Mouse (Mus musculus) hindlimb bud, embryonic 11.5 days (tissue): ENCODE results near the gene H2-Ke6.

Source experiments
- DNase-seq: peaks from one replicate; pipeline ENCODE4 v3.0.0-alpha.2; 2012; ENCODE audit warnings: low read depth, low spot score; ENCODE audit errors: extremely low spot score

H2-Ke6 gene

DNA sequence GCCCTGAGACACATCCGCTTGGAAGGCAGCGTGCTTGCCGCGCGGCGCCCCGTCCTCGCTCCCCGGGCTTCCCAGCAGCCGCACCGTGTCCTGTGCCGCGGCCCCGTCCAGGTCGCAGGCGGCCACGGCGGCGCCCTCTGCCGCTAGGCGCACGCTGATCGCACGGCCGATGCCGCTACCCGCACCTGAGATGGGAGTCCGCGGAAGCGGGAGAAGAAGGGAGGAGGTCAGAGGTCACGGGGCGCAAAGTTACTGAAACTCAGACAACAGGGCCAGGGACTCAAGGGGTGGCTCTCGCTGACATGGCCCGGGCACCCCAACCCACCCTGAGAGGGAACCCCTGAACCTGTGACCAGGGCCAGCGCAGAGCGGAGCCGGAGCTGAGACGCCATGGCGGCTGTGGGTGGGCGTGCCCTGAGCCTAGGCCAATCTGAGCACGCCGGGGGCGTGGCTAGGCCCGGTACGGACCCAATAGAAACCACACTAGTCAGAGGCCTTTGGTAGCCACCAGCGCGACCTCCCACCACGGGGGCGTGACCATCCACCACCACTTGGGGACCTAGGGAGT, at the start of gene H2-Ke6:
Gene H2-Ke6, minus strand, starts transcription at position 405 of the 568 bp plus-strand sequence.
- DNase-seq, result peak; percentile 80

DNA sequence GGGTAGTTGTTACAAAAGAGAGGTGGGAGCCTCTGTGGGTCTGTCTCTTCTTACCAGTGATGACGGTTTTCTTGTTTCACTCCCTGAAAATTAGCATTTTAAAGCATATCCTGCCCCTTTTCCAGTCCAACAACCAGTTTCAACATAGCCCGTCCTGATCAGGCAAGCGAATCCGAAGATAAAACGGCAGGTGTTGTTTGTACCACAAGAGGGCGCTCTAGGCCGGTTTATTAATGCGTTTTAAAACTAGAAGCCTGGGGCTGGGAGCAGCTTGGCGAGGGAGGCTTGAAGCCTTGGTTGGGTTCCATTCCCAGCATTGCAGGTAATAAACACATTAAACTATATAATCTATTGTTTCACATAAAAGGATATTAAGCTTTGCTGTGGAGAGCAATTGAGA, 49.7 kb upstream of the H2-Ke6 start:
- peak; percentile 70 for DNase-seq

DNA sequence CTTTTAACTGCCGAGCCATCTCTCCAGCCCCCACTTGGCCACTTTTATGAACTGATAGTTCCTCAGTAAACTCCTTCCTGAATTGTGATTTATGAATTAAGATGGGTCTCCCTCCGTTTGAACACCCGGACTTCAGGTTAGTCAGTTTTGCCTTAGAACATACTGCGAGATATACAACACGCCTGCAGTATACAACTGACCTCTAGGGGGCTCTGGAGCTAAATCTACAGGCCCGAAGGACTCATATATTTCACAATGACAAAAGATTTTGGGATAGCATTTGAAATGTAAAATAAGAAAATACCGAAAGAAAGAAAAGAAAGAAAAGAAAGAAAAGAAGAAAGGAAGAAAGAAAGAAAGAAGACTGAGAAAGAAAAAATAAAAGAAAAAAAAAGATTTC, 47.4 kb upstream of the H2-Ke6 start:
- DNase-seq, result peak; percentile 46

- no peak for DNase-seq
Observed at GRCm38 (mm10) chr17:34072091-34072490, 44.2 kb upstream of the H2-Ke6 start.

DNA sequence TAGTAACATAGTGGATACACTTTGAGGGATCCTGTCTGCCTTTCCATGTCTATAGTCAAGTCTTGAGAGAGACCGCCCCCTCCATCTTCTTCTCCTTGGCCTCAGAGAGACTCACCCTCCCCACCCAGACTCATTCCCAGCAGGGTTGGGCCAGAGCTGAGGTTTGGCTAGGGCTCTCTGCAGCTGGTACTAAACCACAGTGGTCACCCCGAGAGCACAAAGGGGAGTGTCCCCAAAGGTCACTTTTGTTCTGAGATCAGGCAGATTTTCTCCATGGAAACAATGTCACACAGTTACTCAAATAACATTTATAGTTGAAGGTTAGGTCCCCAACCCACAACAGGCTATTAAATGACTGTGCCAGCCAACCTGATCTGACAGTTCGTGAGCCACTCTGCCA, 41.0 kb upstream of the H2-Ke6 start:
- no peak for DNase-seq

- DNase-seq, result no peak
Observed at GRCm38 (mm10) chr17:34057224-34057623, 29.4 kb upstream of the H2-Ke6 start.

DNA sequence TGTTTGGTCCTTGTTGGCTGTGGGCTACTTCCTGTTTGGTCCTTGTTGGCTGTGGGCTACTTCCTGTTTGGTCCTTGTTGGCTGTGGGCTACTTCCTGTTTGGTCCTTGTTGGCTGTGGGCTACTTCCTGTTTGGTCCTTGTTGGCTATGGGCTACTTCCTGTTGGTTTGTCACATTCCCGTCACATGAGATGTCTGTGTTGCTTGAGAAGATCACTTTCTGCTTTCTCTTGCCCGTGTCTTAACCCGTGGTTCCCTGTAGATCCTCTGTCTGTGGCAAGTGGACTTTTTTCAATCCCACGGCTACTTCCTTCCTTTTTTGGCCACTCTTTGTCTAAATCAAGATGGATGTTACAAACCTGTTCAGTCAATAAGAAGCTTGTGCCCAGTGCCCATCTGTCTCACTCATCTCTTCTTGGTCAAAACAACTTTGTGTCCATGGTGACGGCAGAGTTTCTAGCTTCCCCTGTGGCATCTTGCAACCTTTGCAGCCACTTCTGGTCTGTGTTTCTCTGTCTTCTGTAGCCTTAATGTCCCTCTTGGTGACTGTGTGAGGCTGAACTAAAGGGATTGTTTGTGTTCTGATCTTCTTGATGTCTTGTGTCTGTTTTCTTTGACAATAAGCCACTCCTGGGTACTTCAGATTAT, 19.7 kb upstream of the H2-Ke6 start:
- no peak for DNase-seq

- no peak for DNase-seq
Observed at GRCm38 (mm10) chr17:34045941-34046340, 18.1 kb upstream of the H2-Ke6 start.

GRCm38 (mm10) chr17:34039562-34040450, 11.9 kb upstream of the H2-Ke6 start:
- DNase-seq, result no peak

DNA sequence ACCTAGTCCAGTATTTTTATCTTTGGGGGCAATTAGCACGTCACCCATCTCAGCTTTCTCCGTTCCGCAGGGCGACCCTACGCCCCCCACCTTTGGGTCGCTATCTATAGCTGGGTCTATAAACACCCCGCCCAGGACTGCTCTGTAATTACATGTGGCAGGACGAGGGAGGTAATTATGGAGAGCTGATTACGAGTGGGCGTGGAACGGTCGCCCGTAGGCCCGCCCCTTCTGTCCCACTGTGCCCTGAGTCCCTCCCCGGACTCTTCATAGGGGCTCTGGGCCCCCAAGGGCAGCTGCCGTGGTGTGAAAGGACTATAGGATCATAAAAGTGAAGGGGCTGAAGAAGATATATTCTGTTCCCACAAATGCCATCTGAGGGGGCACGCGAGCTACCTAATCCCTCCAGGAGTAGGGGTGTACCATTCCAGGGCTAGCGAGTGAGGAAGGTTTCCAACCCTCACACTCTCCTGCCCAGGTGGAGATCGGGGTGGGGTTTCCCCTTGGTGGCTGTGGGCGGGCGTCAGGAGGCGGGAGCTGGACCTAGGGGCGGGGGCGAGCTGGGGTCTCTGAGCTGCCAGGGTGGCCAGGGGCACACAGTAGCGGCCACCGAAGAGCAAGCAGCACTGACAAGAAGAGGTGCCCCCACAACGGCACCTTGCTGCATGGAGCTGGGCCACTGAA, 11.2 kb upstream of the H2-Ke6 start, which contains the start of gene Col11a2:
Gene Col11a2, plus strand, starts transcription at position 560 of the 684 bp plus-strand sequence.
- no peak for DNase-seq

DNA sequence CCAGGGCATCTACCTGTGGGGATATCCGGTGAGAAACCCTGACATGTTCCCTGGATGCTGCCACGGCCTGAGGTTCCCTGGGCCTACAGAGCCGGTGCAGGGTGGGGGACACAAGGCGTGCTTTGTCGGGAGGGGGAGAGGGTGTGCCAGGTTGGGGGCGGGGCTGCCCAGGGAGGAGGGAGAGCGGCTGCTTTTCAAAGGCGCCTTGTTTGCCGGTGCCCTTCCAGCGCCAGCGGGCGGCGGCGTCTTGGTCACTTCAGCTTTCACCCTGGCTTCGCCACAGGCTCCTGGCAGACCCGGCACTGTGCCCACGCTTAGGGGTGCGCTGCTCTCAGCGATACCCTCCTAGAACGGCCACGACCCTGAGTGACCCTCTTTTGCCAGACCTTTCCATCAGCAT, 10.6 kb upstream of the H2-Ke6 start:
- no peak for DNase-seq

GRCm38 (mm10) chr17:34037241-34037640, 9.4 kb upstream of the H2-Ke6 start:
- no peak for DNase-seq

GRCm38 (mm10) chr17:34036647-34037046, 8.8 kb upstream of the H2-Ke6 start:
- no peak for DNase-seq

DNA sequence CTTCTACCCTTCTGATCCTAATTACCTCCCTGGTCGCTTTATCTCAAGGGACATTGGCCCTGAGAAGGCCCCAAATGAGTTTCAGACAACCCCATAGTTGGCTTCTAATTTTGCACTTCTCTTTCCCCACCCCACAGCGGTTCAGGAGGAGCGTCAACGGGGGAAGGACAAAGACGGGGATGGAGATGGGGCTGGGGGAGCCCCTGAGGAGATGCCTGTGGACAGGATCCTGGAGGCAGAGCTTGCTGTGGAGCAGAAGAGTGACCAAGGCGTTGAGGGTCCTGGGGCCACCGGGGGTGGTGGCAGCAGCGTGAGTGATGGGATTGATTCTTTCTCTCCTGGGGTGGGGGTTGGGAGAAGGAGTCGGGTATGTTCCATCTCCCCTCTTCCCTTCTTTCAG, 7.7 kb upstream of the H2-Ke6 start:
- DNase-seq, result no peak

GRCm38 (mm10) chr17:34034064-34034463, 6.2 kb upstream of the H2-Ke6 start:
- no peak for DNase-seq

- no peak for DNase-seq
Observed at GRCm38 (mm10) chr17:34033441-34033840, 5.6 kb upstream of the H2-Ke6 start.

GRCm38 (mm10) chr17:34032806-34033205, 4.9 kb upstream of the H2-Ke6 start:
- DNase-seq, result no peak

DNA sequence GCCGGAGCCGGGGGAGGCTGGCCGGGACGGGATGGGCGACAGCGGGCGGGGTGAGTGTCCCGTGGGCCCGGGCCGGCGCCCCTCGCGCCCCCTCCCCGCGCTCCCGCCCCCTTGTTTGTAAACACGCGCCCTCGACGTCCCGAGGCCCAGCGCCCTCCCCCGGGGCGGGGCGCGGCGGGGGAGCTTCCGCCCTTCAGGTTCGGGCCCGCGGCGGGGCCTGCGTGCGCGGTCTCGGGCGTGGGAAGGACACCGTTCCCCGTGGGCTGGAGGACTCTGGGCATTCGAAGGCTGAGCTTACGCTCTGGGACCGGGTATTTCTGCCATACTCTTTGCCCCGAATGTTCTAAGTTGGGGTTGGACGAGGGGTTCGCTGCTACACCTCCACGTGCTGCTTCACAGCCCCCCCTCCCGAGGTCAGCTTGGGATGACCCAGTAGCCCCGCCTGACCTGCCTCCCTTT, 4.3 kb upstream of the H2-Ke6 start:
- no peak for DNase-seq

GRCm38 (mm10) chr17:34031465-34032173, 3.8 kb upstream of the H2-Ke6 start, which contains the start of the genes Slc39a7 and Rxrb:
Gene Slc39a7, minus strand, starts transcription at chr17:34031682.
Gene Rxrb, plus strand, starts transcription at chr17:34031812.
- peak; percentile 93 for DNase-seq

DNA sequence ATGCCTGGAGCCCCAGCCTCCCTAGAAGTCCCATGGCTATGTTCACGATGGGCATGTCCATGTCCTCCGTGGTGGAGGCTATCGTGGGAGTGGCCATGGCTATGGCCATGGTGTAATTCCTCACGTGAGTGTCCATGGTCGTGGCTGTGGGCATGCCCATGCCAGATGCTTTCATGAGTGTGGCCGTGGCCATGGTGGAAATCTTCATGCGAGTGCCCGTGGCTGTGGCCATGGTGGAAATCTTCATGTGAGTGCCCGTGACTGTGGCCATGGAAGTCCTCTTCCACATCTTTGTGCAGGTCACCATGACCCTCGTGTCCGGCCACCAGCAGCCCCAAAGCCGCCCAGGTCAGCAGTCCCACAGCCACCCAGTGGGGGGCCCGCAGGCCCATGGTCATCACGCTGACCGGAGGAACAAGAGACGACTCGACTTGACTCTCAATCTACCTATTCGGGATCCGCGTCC, 3.0 kb upstream of the H2-Ke6 start:
- DNase-seq, result no peak
